Mouse (Mus musculus) G1E (cell line): ENCODE measurements around the gene Tjp1. TPM values are rescaled to one million over a fixed set of nuclear protein-coding genes. Genes with fewer than 3 reads are reported as not detected.

ENCODE experiments used
- ATAC-seq: 2 replicates; pipeline ENCODE4 v1.8.0; 2016; ENCODE audit warnings: mild to moderate bottlenecking; ENCODE audit not compliant: insufficient number of reproducible peaks, poor library complexity, low FRiP score, severe bottlenecking; ENCODE audit errors: extremely low read depth
- DNase-seq: peaks from one replicate; pipeline ENCODE4 v3.0.0; 2012; ENCODE audit warnings: low spot score
- H3K27me3 ChIP-seq: 2 replicates; pipeline ENCODE4 v1.6.1; 2012; ENCODE audit warnings: mild to moderate bottlenecking, low read length, inconsistent platforms; ENCODE audit not compliant: insufficient read depth
- H3K36me3 ChIP-seq: replicated peaks from 2 replicates; pipeline ENCODE3; 2012; ENCODE audit warnings: mild to moderate bottlenecking, inconsistent platforms
- H3K4me1 ChIP-seq: 2 replicates; pipeline ENCODE4 v1.6.1; 2012; ENCODE audit warnings: low read depth, low read length, inconsistent platforms, mixed read lengths; ENCODE audit not compliant: insufficient read depth
- H3K4me3 ChIP-seq: 2 replicates; pipeline ENCODE4 v1.5.1; 2012; ENCODE audit warnings: low read depth, mild to moderate bottlenecking, inconsistent platforms, low read length, moderate library complexity, mixed read lengths
- H3K9me3 ChIP-seq: replicated peaks from 2 replicates; pipeline ENCODE4 v1.6.1; 2012; ENCODE audit warnings: inconsistent platforms
- CTCF ChIP-seq: IDR thresholded peaks from 2 replicates; pipeline ENCODE4 v1.5.1; 2012; ENCODE audit warnings: low read depth, low read length, inconsistent platforms, mixed read lengths
- GATA1 ChIP-seq: IDR thresholded peaks from 2 replicates; pipeline ENCODE4 v1.6.1; 2012; ENCODE audit warnings: borderline replicate concordance, low read length, inconsistent platforms, mixed read lengths
- GATA2 ChIP-seq: IDR thresholded peaks from 2 replicates; pipeline ENCODE4 v1.6.1; 2012; ENCODE audit warnings: low read depth, low read length, inconsistent platforms, borderline replicate concordance
- POLR2AphosphoS5 ChIP-seq: IDR thresholded peaks from 2 replicates; pipeline ENCODE4 v1.6.1; 2012; ENCODE audit warnings: low read depth, low read length, inconsistent platforms; ENCODE audit not compliant: insufficient replicate concordance
- TAL1 ChIP-seq: conservative IDR thresholded peaks from 2 replicates; pipeline ENCODE4 v1.6.1; 2012; ENCODE audit warnings: low read depth, low read length, inconsistent platforms, mixed read lengths
- polyA plus RNA-seq: library from polyadenylated mRNA; stranded (reverse); fragments of >175 nt; gene quantifications from 2 replicates; pipeline ENCODE4 v1.2.3, GENCODE M21; 2012
- total RNA-seq, 2 experiments: library from RNA; stranded (forward) in 1 of 2; stranded (reverse) in 1 of 2; fragments of 200-1000 nt in 1 of 2; fragments of >200 nt in 1 of 2; fragmentation: Nextera tagmentation in 1 of 2; gene quantifications; 2 replicates each; pipeline ENCODE4 v1.2.3; 2014 to 2017

Gene Tjp1
- total and polyA plus RNA-seq, 3 experiments = 17.8 to 119 (median 95.0) TPM

GRCm38 (mm10) chr7:65375176-65375575, 152.4 kb downstream of the Tjp1 start:
- ATAC-seq = no peak

GRCm38 (mm10) chr7:65373336-65373735, 154.2 kb downstream of the Tjp1 start:
- Histone ChIP-seq H3K36me3 (no peaks in the 10 kb centered on the region), H3K4me3 (peak overlapping the region; percentile 43), H3K27me3 (no peaks in the 10 kb centered on the region), H3K9me3 (no peaks in the 10 kb centered on the region), H3K4me1 (peaks cover 33% of the 10 kb centered on the region)
- DNase-seq (no peak), ATAC-seq (peak; percentile 71)
- no peak for TF ChIP-seq POLR2AphosphoS5
- TF ChIP-seq CTCF = no peak
- TF ChIP-seq GATA1 = no peak
- TF ChIP-seq GATA2 = no peak
- TF ChIP-seq TAL1 = no peak

More at GRCm38 (mm10) chr7:65375176-65375575, 152.4 kb downstream of the Tjp1 start:
- no peak for DNase-seq
- Histone ChIP-seq H3K9me3 (no peaks in the 10 kb centered on the region), H3K27me3 (no peaks in the 10 kb centered on the region), H3K4me1 (peaks cover 30% of the 10 kb centered on the region), H3K4me3 (no peak overlapping the region), H3K36me3 (no peaks in the 10 kb centered on the region)
- TF ChIP-seq GATA2 (no peak), CTCF (no peak), GATA1 (no peak), TAL1 (no peak), POLR2AphosphoS5 (no peak)

GRCm38 (mm10) chr7:65371765-65372164, 155.8 kb downstream of the Tjp1 start:
- ATAC-seq = no peak
- H3K9me3 ChIP-seq = no peaks in the 10 kb centered on the region
- TF ChIP-seq GATA1 = no peak
- TF ChIP-seq GATA2 = no peak
- TF ChIP-seq CTCF = no peak
- TF ChIP-seq TAL1 = no peak
- no peak for TF ChIP-seq POLR2AphosphoS5
- no peak for DNase-seq
- peaks cover 49% of the 10 kb centered on the region for H3K4me1 ChIP-seq
- no peaks in the 10 kb centered on the region for H3K27me3 ChIP-seq
- peaks cover 4% of the 10 kb centered on the region for H3K36me3 ChIP-seq
- H3K4me3 ChIP-seq = peak overlapping the region; percentile 84; the same call in 1 of the 2 replicates

GRCm38 (mm10) chr7:65370787-65371616, 156.6 kb downstream of the Tjp1 start:
- TF ChIP-seq POLR2AphosphoS5 = no peak
- TF ChIP-seq TAL1 = no peak
- no peak for TF ChIP-seq CTCF
- TF ChIP-seq GATA1 = no peak
- no peak for TF ChIP-seq GATA2
- DNase-seq (peak; percentile 73), ATAC-seq (peak; percentile 26; the same call in 1 of the 2 replicates)
- H3K27me3 ChIP-seq = no peaks in the 10 kb centered on the region
- no peaks in the 10 kb centered on the region for H3K9me3 ChIP-seq
- peaks cover 55% of the 10 kb centered on the region for H3K4me1 ChIP-seq
- peak overlapping the region; percentile 84 for H3K4me3 ChIP-seq
- H3K36me3 ChIP-seq = peaks cover 4% of the 10 kb centered on the region

GRCm38 (mm10) chr7:65370381-65370786, 157.2 kb downstream of the Tjp1 start:
- TF ChIP-seq POLR2AphosphoS5 = no peak
- no peak for TF ChIP-seq GATA1
- no peak for TF ChIP-seq TAL1
- TF ChIP-seq GATA2 = no peak
- no peak for TF ChIP-seq CTCF
- Histone ChIP-seq H3K27me3 (no peaks in the 10 kb centered on the region), H3K9me3 (no peaks in the 10 kb centered on the region), H3K4me3 (peak overlapping the region; percentile 84), H3K4me1 (peaks cover 57% of the 10 kb centered on the region), H3K36me3 (peaks cover 4% of the 10 kb centered on the region)
- ATAC-seq (no peak), DNase-seq (peak; percentile 29)

- Histone ChIP-seq H3K4me3 (peak overlapping the region; percentile 63), H3K4me1 (peaks cover 63% of the 10 kb centered on the region), H3K36me3 (peaks cover 6% of the 10 kb centered on the region), H3K9me3 (no peaks in the 10 kb centered on the region), H3K27me3 (no peaks in the 10 kb centered on the region)
- TF ChIP-seq GATA1 = no peak
- ATAC-seq (no peak), DNase-seq (no peak)
Observed at GRCm38 (mm10) chr7:65369101-65369500, 158.5 kb downstream of the Tjp1 start.
